Mouse (Mus musculus): ENCODE data around the gene Inpp4b.

DNA sequence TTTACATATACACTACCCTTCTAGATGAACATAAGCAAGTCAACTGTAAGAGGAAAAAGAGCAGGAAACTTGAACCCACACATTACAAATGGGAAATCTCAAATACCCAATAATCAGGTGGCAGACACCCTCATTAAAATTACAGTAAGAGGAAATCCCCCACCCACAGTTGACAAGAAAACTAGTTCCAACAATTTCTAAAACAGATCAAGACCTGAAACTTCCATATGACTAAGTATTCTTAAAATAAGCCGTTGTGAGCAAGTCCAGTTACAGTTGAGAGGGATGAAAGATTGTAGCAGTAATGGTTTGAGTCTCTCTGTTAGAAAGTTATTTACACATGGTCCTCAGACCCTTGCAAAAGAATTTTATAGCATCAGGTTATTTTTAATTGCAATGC lies 480.8 kb downstream of the Inpp4b start:
- TF ChIP-seq POLR2A (IDR thresholded peaks at IDR 0.05; ENCODE audit: low read depth, low read length) (no peak), CTCF (conservative IDR thresholded peaks at IDR 0.05; ENCODE audit: insufficient read depth, insufficient read length, low read depth, low read length) (no peak)
